In the genomic region with DNA sequence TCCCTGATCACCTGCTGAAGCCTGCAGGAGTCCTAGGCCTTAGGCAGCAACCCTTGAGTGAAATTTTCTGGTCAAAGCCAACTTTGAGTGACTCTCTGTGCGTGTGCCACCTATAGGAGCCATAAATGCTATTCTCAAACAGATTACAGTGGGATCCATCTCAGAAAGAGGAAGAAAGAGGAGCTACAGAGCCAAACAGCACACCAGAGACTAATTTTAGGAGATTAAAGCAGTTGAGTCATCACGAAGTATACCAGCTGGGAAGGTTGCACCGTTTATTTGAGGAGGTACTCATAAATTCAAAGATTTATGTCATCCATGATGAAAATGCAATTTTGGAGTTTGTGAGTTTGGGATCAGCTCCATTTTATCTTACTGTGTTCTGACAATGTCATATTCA, we compare ENCODE assay signal across 25 mouse cellular contexts. TPM values are rescaled to one million over a fixed set of nuclear protein-coding genes. Genes with fewer than 3 reads are reported as not detected.
DNase-seq lines count a peak whose midpoint lies in the region; ATAC-seq lines count a peak whose summit lies in the region.
"Had no signal": no experiment of that assay in that cellular context is flagged by ENCODE, and none has a peak within 500 bp of the region (broad histone marks: within the 10 kb centered on the region; RNA-seq: fewer than 3 reads in every experiment).

No protein-coding gene starts in this region.

- no peak for DNase-seq in frontal cortex, postnatal 14 days (ENCODE audit: low spot score in 2 of 2)
- DNase-seq in brain, adult 2 months (ENCODE audit: low read depth, low spot score): peak; percentile 51
- peak; percentile 22 for DNase-seq in telencephalon, adult 2 months (ENCODE audit: low read depth, low spot score)
- no peak for DNase-seq in gastrocnemius, postnatal 4 days (ENCODE audit: low spot score in 2 of 2)
- no peak for DNase-seq in thymus, postnatal 10 days (ENCODE audit: low spot score in 2 of 2)
- DNase-seq: adrenal gland, adult 8-10 months; adrenal gland, postnatal 14 days; adrenal gland, postnatal 36 days; B cell, adult 2 months; cerebellum, adult 11 months; cerebellum, adult 18-20 months; cerebellum, adult 8-10 months; cerebellum, adult 9-11 months; cerebellum, postnatal 14 days; cerebellum, postnatal 36 days had no signal

- peak; percentile 77 for ATAC-seq in frontal cortex, adult (ENCODE audit: low TSS enrichment)
- ATAC-seq in granulocyte monocyte progenitor cell, adult 5-6 weeks (replicated peaks; ENCODE audit: poor library complexity, severe bottlenecking): peak; percentile 52
- ATAC-seq: activated CD4-positive, CD25-positive, alpha-beta regulatory T cell, adult 4 months; CD4-positive, CD25-positive, alpha-beta regulatory T cell, adult 4 months; forebrain, embryonic 13.5 days; forebrain, embryonic 15.5 days; Patski had no signal

RNA-seq across cellular contexts. Expression of a gene that starts 54.3 kb away (rescaled TPM):
- total RNA-seq in granulocyte monocyte progenitor cell, adult 5-6 weeks (2014; fragmentation: Nextera tagmentation): not detected in 2 replicates
- total RNA-seq in granulocyte monocyte progenitor cell, adult 5-6 weeks (2017): not detected in 2 replicates
- total RNA-seq in gastrocnemius, postnatal 4 days (2021): not detected
- total RNA-seq: adrenal gland, adult 18-20 months; adrenal gland, adult 8-10 months; adrenal gland, postnatal 14 days; adrenal gland, postnatal 36 days; CH12.LX; G1E had no signal

Comparison
In these comparisons a context has a peak if more than half of its experiments do, and no peak if none do; other contexts are left out.
1. DNase-seq: peak in brain, adult 2 months (single experiment) and telencephalon, adult 2 months (single experiment); none in frontal cortex, postnatal 14 days (0 of 2), gastrocnemius, postnatal 4 days (0 of 2) and thymus, postnatal 10 days (0 of 2).